Mouse (Mus musculus): ENCODE measurements at regions not wholly inside any gene's neighbourhood (a gene's known extent, or its start where the extent isn't known, plus 50 kb on each side); places are given as distances from the start of the nearest gene placed in this dataset.
"Not testable (repeated sequence)": the region's sequence is repeated elsewhere in the genome, so short reads cannot be mapped to it uniquely, and the experiment has no call there.

DNA sequence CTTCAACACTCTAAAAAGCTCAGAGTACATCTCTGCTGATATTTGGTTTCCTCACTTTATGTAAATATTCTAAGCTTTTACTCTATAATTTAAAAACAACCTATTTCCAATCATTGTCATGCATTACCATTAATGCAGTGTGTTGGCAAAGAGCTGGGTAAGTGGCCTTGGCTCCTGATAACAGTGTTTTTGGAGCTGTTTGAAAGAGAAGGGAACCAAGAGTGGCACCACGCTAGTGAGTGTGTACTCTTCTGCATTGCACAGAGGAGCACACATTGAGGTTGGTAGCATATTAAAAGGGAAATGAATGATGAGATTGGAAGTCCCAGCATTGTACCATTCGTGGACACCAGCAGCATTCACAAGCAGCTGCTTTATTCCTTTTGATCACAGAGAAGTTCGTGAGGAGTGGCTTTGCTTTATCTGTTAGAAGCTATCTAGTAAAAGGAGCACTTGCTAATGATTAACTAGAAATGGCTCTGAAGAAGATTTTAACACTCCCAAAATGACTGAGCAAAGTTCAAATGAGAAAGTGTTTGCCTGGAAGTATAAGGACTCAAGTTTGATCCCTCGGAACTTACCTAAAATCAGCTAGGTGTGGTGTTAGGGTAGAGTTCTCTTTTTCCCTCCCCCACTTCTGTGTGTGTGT, 284.3 kb upstream of the Tbl1xr1 start:
- ATAC-seq (replicated peaks; ENCODE audit: low FRiP score, poor library complexity, severe bottlenecking), result no peak

GRCm38 (mm10) chr3:21798139-21798538, 278.3 kb upstream of the Tbl1xr1 start:
- no peak for ATAC-seq (replicated peaks; ENCODE audit: low FRiP score, poor library complexity, severe bottlenecking)

DNA sequence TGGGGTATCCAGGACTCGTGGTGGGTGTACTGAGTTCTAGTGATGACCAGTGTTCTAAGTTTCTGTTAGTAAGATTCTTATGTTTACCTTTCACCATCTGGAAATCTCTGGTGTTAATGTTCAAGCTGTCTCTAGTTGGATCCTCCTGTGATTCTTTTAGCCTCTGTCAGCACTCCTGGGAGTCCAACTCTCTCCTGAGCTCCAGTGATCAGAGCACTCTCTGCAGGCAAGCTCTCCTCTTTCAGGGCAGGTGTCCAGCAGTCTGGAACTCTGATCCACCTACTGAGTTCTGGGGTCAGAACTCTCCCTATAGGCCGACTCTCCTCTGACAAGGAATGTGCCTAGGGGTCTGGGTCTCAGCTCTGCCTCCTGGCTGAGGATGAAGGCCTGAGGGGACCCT, 272.6 kb upstream of the Tbl1xr1 start:
- not testable (repeated sequence) for ATAC-seq (replicated peaks; ENCODE audit: low FRiP score, poor library complexity, severe bottlenecking)

DNA sequence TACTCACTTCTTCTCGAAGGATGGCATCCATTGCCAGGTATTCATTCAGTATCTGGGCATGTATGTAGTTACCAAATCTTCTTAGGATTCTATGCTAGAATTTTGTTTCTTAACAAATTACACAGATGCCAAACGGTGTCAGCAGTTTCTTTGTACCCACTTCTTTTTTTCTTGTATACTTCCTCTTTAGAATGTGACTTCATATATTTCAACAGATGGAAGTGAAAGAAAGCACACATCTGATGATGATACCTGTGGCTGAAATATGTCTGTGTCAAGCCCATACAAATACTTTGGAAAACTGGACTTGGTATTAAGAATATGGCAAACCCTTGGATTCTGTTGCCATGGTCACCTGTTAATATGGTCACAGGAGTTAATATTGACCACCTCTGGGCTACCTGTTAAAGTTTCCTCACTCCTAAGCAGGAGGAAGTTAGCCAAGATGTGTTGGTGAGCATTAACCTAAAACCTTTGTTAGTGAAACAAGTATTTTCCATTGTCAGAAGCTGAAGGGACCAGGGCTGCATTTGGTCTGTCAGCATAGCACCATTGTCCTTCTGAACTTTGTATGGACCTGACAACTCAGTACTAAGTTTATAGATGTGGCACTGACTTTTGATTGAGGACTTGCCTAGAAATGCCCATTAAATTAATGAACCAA, 269.8 kb upstream of the Tbl1xr1 start:
- ATAC-seq (replicated peaks; ENCODE audit: low FRiP score, poor library complexity, severe bottlenecking), result no peak

DNA sequence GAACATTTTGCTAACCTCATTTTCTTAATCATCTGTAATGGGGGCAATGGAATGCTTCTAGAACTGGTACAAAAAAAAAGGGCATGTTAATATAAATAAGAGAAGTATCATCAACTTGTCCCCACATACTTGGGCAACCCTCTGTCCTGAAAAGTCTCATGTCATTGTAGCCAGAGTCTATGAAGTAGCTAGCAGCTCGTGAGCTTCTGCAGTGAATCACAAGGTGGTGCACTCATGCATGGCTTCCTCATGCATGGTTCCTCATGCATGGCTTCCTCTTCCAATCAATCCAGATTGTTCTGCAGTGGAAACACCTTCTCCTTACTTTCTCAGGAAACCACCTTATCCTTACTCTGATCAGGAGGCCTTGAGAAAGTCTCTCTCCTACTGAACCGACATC, 267.9 kb upstream of the Tbl1xr1 start:
- no peak for ATAC-seq (replicated peaks; ENCODE audit: low FRiP score, poor library complexity, severe bottlenecking)

GRCm38 (mm10) chr3:21809769-21810470, 266.5 kb upstream of the Tbl1xr1 start:
- ATAC-seq (replicated peaks; ENCODE audit: low FRiP score, poor library complexity, severe bottlenecking), result no peak

DNA sequence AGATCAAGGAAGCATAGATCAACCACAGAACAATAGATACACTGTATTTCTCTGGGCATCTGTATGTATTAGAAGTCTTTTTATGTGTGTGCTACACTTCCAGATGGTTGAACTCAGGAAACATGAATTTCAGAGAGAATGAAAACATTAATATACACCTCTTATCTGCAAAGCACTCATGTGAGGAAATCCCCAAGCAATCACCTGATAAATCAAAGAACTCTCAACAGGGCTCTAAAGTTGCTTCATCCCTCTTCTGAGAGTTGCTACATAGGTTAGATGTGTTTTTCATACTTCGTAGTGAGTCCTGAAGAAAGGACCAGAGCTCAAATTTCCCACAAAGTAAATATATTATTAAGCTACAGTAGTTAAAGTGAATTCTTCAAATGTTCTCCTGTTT, 263.1 kb upstream of the Tbl1xr1 start:
- no peak for ATAC-seq (replicated peaks; ENCODE audit: low FRiP score, poor library complexity, severe bottlenecking)

GRCm38 (mm10) chr3:21816968-21817858, 259.2 kb upstream of the Tbl1xr1 start:
- no peak for ATAC-seq (replicated peaks; ENCODE audit: low FRiP score, poor library complexity, severe bottlenecking)

- no peak for ATAC-seq (replicated peaks; ENCODE audit: low FRiP score, poor library complexity, severe bottlenecking)
These were observed 257.4 kb upstream of the Tbl1xr1 start for GRCm38 (mm10) chr3:21819030-21819429.

DNA sequence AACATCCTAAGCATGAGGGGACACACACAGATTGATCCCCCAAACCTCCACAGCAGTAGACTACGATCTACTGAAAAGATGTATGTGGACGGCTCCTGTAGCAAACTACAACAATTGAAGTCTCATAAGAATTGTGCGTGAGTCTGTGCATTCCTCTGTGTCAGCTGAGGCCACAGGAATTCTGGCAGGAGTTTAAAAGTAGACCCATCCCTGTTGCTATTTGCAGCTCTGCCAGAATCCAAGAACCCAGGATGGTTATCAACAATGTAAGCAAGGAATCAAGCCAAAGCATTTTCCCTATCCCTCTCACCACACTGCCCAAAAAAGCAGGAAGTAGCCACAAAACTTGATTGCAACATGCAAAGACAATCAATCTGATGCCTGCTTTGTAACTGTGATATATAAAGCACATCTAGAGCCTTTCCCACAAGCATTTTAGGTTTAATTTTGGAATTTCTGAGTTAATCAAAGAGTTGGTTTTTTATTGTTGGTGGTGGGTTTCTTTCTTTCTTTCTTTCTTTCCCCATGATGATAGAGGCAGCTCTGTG, 256.3 kb upstream of the Tbl1xr1 start:
- ATAC-seq (replicated peaks; ENCODE audit: low FRiP score, poor library complexity, severe bottlenecking), result no peak

- no peak for ATAC-seq (replicated peaks; ENCODE audit: low FRiP score, poor library complexity, severe bottlenecking)
These were observed 253.8 kb upstream of the Tbl1xr1 start for GRCm38 (mm10) chr3:21822675-21823074.

DNA sequence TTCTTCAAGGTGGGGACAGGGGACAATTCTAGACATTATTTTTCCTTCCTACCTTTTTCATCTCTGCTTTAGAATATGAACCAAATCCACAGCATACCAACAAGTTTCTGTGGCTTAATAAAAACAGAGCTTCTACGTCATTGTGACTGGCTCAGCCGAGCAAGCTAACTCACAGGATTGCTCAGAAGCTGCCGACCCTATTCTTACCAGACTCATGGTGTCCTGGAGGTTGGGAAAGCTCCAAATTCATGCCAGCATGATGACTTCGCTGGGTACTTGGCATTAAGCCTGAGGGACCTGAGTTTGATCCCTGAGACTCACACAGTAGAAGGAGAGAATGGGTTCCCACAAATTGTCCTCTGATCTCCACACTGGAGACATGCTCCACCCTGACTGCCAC, 253.1 kb upstream of the Tbl1xr1 start:
- ATAC-seq (replicated peaks; ENCODE audit: low FRiP score, poor library complexity, severe bottlenecking), result no peak

GRCm38 (mm10) chr3:21824101-21824880, 252.2 kb upstream of the Tbl1xr1 start:
- no peak for ATAC-seq (replicated peaks; ENCODE audit: low FRiP score, poor library complexity, severe bottlenecking)

DNA sequence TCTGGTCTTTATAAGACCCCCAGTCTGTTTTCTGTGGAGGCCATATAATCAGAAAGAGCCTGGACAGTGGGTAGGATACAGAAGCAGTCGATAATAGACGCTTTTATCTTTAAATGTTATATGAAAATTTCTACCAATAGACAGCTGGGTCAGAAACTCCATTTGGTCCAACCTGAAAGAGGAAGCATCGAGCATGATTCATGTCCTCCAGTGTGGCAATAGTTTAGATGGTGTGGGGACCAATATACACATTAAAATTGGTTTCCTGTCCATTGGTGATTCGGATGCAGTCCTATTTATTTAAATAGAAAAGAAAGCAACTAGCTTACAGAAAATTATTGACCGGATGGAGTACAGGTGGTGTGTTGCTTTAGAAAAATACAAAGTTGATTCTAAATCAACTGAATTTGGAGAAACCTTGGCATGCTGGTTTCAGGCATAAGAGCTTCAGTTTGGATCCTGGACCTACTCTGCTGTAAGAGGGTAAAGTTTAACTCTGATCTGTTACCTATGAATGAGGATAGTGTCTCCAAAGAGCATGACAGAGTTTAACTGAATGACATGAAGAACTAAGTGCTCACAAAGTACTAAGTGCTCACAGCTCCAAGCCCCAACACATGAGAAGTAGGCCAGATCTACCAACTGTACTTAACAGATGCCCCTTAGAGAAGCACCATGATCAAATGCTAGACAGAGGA, 251.4 kb upstream of the Tbl1xr1 start:
- ATAC-seq (replicated peaks; ENCODE audit: low FRiP score, poor library complexity, severe bottlenecking), result no peak

- no peak for ATAC-seq (replicated peaks; ENCODE audit: low FRiP score, poor library complexity, severe bottlenecking)
These were observed 248.8 kb upstream of the Tbl1xr1 start for GRCm38 (mm10) chr3:21827656-21828055.

GRCm38 (mm10) chr3:21833111-21833510, 243.3 kb upstream of the Tbl1xr1 start:
- ATAC-seq (replicated peaks; ENCODE audit: low FRiP score, poor library complexity, severe bottlenecking), result no peak

GRCm38 (mm10) chr3:21835526-21835925, 240.9 kb upstream of the Tbl1xr1 start:
- no peak for ATAC-seq (replicated peaks; ENCODE audit: low FRiP score, poor library complexity, severe bottlenecking)

- no peak for ATAC-seq (replicated peaks; ENCODE audit: low FRiP score, poor library complexity, severe bottlenecking)
These were observed 239.0 kb upstream of the Tbl1xr1 start for GRCm38 (mm10) chr3:21837297-21837946.
